Mouse (Mus musculus) cerebellum, postnatal 36 days (tissue): ENCODE measurements at regions not wholly inside any gene's neighbourhood (a gene's known extent, or its start where the extent isn't known, plus 50 kb on each side); places are given as distances from the start of the nearest gene placed in this dataset.
"Not testable (repeated sequence)": the region's sequence is repeated elsewhere in the genome, so short reads cannot be mapped to it uniquely, and the experiment has no call there.

ENCODE experiments used
- DNase-seq, 2 experiments: peaks; one replicate each; pipeline ENCODE4 v3.0.0; 2021 to 2022; ENCODE audit warnings: mixed read lengths in 2 of 2

DNA sequence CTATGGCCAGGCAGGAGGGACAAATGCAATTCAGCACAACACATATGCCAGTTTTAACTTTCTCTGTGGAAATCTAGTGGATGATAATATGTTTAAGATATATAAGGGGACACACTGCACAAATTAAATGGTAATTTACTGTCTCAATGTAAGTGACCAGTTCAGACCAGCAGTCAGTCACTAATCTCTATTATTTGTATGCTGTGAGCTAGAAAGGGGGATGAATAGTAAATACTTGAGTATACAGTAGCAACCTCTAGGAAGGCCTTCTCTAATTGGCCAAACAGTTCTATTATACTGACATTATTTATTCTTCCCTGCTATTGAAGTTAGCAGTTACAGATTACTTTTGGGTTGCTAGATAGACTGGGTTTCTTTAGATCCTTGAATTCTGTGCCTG lies 391.2 kb downstream of the Fign start:
- DNase-seq = no peak

DNA sequence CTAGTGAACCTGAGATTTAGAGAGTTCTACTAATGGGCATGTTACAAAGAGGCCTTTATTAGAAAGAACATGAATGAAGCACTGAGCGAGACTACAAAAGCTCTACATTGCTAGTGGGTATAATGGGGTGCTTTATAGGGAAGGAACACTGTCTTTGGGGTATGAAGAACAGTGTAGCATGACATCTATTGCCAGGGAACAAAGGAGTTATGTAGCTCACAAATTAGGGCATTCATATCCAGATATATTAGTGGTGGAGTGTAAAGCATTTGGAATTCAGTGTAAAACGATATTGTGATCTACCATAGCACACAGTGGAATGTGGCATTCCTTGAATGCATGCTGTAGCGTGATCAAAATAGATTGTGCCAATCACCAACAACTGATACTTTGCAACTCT lies 391.7 kb downstream of the Fign start:
- DNase-seq = no peak

DNA sequence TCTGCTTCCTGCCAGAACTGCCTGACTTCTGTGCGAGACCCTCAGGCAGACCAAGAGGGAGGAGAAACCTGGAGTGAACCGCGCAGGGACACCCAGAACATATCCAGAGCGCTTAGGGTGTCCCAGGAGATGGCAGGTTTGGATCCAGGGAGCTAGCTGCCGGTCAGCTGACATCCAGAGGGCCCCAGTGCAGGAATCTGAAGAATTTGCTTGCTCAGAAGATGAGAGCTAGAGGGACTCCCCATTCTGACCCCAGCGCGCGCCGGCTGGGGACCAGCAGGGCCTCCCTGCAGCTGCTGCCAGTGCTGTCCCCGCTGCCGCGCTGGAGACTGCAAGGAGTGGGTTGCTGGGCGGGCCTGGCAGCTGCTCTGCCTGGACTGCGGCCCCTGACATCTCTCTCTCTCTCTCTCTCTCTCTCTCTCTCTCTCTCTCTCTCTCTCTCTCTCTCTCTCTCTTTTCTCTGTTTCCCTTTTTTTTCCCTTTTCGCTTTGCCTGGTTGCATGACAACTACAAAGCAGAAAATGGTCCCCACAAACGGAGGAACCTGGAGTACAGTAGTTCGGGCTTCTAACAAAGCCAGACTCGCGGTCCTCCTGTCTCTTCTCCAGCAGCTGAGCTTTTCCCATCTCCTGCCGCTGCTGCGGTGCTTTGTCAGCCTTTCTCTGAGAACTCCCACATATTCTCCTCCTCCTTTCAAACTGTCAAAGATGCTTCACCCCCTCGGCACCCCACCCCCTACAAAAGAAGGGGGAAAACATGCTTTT lies 395.3 kb downstream of the Fign start:
- peak; percentile 3 to 15 for DNase-seq

DNA sequence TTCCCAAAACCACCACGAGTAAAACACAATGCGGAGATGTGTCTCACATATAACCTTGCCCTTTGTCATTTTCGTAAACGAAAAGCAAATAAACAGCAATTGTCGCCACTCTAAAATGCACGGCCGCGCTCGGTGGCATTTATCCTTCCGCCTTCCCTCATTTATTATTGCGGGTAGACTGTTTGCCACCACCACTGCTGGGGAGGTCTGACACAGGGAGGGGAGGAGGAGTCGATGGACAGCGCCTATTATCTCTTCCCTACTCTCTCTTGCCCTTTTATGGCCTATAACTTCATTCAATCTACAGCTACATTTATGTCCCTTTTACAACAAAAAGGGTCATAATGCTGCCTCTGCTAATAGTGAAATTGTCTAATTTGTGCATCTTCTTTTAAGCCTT lies 396.0 kb downstream of the Fign start:
- no peak for DNase-seq

- DNase-seq = no peak
Measured at GRCm38 (mm10) chr2:63700255-63700654, 397.6 kb downstream of the Fign start.

DNA sequence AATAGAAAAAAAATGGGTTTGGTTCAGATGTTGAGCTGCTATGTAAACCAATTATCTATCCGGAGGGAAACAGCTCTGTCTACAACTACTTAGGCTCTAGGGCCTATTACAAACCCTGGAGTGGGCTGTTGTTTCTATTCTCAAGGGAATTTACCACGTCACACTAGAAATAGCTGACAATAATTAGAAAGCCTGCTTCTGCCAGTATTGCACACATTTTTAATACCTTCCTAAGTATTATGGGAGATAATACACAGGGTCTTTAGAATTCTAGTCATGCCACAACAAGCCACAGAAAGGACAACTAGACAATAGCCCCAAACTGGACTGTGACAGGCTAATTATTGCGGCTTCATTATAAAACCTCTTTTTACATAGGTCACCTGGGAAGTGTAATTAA lies 428.1 kb downstream of the Fign start:
- no peak for DNase-seq

DNA sequence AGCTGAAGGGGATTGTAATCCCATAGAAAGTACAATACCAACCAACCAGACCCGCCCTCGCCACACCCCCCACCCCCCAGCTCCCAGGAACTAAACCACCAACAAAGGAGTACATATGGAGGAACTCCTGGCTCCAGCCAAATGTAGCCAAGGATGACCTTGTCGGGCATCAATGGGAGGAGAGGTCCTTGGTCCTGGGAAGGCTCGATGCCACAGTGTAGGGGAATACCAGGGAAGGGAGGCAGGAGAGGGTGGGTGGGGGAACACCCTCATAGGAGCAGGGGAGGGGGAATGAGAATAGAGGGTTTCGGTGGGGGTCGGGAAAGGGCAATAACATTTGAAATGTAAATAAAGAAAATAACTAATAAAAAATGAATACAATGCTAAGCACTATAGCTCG lies 429.1 kb downstream of the Fign start:
- DNase-seq = no peak

GRCm38 (mm10) chr2:63659947-63660346 lies 437.9 kb downstream of the Fign start:
- not testable (repeated sequence) for DNase-seq
